Mouse (Mus musculus) CH12.LX (cell line): ENCODE data around the gene Sept8. TPM values are rescaled to one million over a fixed set of nuclear protein-coding genes. Genes with fewer than 3 reads are reported as not detected.

ENCODE experiments used
- DNase-seq: peaks from one replicate; pipeline ENCODE4 v3.0.0-alpha.2; 2013; ENCODE audit errors: extremely low read depth
- H3K27ac ChIP-seq: 2 replicates; pipeline ENCODE4 v1.5.1; 2012; ENCODE audit warnings: low read depth, mild to moderate bottlenecking, control low read depth, moderate library complexity; ENCODE audit not compliant: insufficient read depth
- H3K27me3 ChIP-seq: replicated peaks from 2 replicates; pipeline ENCODE3; 2012; ENCODE audit warnings: inconsistent platforms
- H3K36me3 ChIP-seq, 2 experiments: replicated peaks in 1 of 2; 2 replicates each; pipeline versions ENCODE3 to v1.6.1; 2012; ENCODE audit warnings: inconsistent platforms in 1 of 2, low read length in 1 of 2, mild to moderate bottlenecking in 1 of 2, mixed read lengths in 1 of 2, moderate library complexity in 1 of 2; ENCODE audit not compliant: control insufficient read depth in 1 of 2, insufficient read depth in 1 of 2
- H3K4me1 ChIP-seq, 2 experiments: 2 replicates each; pipeline ENCODE4 v1.6.1; 2012; ENCODE audit warnings: inconsistent platforms in 1 of 2, moderate library complexity in 1 of 2; ENCODE audit not compliant: insufficient read depth in 2 of 2, control insufficient read depth in 1 of 2
- H3K4me2 ChIP-seq: 2 replicates; pipeline ENCODE4 v1.6.1; 2012; ENCODE audit warnings: low read depth, mild to moderate bottlenecking, control low read depth; ENCODE audit not compliant: poor library complexity, insufficient read depth, severe bottlenecking
- H3K4me3 ChIP-seq, 3 experiments: fragments of 150-350 bp in 1 of 3; sonication (generic) in 1 of 3; replicated peaks in 1 of 3; 2 replicates each; pipeline versions ENCODE3 to v1.5.1; 2011 to 2012; ENCODE audit warnings: low read depth in 2 of 3, low read length in 2 of 3, mild to moderate bottlenecking in 2 of 3, moderate library complexity in 2 of 3, control low read depth in 1 of 3, improper control_type of control experiment in 1 of 3, inconsistent platforms in 1 of 3, mixed read lengths in 1 of 3; ENCODE audit not compliant: poor library complexity in 1 of 3
- H3K79me2 ChIP-seq: replicated peaks from 2 replicates; pipeline ENCODE4 v1.6.1; 2012; ENCODE audit warnings: mild to moderate bottlenecking, moderate library complexity; ENCODE audit not compliant: control insufficient read depth, poor library complexity, insufficient read depth, severe bottlenecking; ENCODE audit errors: extremely low read depth
- H3K9ac ChIP-seq: 2 replicates; pipeline ENCODE4 v1.6.1; 2012; ENCODE audit warnings: low read depth, mild to moderate bottlenecking, control low read depth, moderate library complexity; ENCODE audit not compliant: insufficient read depth
- H3K9me3 ChIP-seq: replicated peaks from 2 replicates; pipeline ENCODE3; 2012; ENCODE audit warnings: low read length, inconsistent platforms, mixed read lengths
- CHD1 ChIP-seq: IDR thresholded peaks from 2 replicates; pipeline ENCODE4 v1.6.1; 2012; ENCODE audit warnings: low read depth, low read length, improper control_type of control experiment, inconsistent platforms
- CTCF ChIP-seq, 2 experiments: IDR thresholded peaks in 1 of 2; conservative IDR thresholded peaks in 1 of 2; 2 replicates each; pipeline ENCODE4 v1.5.1; 2011 to 2012; ENCODE audit warnings: low read depth in 2 of 2, low read length in 2 of 2, improper control_type of control experiment in 1 of 2, inconsistent platforms in 1 of 2, mild to moderate bottlenecking in 1 of 2, moderate library complexity in 1 of 2
- E2F4 ChIP-seq: IDR thresholded peaks from 2 replicates; pipeline ENCODE4 v1.6.1; 2011; ENCODE audit warnings: low read depth, low read length, improper control_type of control experiment; ENCODE audit not compliant: insufficient replicate concordance
- GABPA ChIP-seq: IDR thresholded peaks from 2 replicates; pipeline ENCODE4 v1.6.1; 2012; ENCODE audit warnings: low read depth, low read length, improper control_type of control experiment, inconsistent platforms; ENCODE audit not compliant: insufficient replicate concordance
- HCFC1 ChIP-seq: IDR thresholded peaks from 2 replicates; pipeline ENCODE4 v1.6.1; 2012; ENCODE audit warnings: low read depth, mild to moderate bottlenecking, inconsistent platforms, low read length, improper control_type of control experiment
- IRF4 ChIP-seq: IDR thresholded peaks from 2 replicates; pipeline ENCODE4 v1.6.1; 2014; ENCODE audit warnings: low read depth, mild to moderate bottlenecking, inconsistent platforms, low read length, improper control_type of control experiment
- JUN ChIP-seq: IDR thresholded peaks from 2 replicates; pipeline ENCODE4 v1.6.1; 2011; ENCODE audit warnings: low read depth, mild to moderate bottlenecking, low read length, improper control_type of control experiment, moderate library complexity; ENCODE audit not compliant: insufficient read depth
- JUND ChIP-seq: conservative IDR thresholded peaks from 2 replicates; pipeline ENCODE4 v1.6.1; 2011; ENCODE audit warnings: low read depth, low read length, improper control_type of control experiment
- MAFK ChIP-seq: IDR thresholded peaks from 2 replicates; pipeline ENCODE4 v1.6.1; 2011; ENCODE audit warnings: low read length, improper control_type of control experiment; ENCODE audit not compliant: insufficient replicate concordance
- MAZ ChIP-seq: IDR thresholded peaks from 2 replicates; pipeline ENCODE4 v1.6.1; 2012; ENCODE audit warnings: low read depth, mild to moderate bottlenecking, inconsistent platforms, low read length, improper control_type of control experiment, moderate library complexity
- NELFE ChIP-seq: IDR thresholded peaks from 2 replicates; pipeline ENCODE4 v1.6.1; 2011; ENCODE audit warnings: low read depth, low read length, improper control_type of control experiment
- PAX5 ChIP-seq: IDR thresholded peaks from 2 replicates; pipeline ENCODE4 v1.6.1; 2012; ENCODE audit warnings: low read length, inconsistent platforms, mixed read lengths
- POLR2A ChIP-seq: IDR thresholded peaks from 2 replicates; pipeline ENCODE4 v1.6.1; 2011; ENCODE audit warnings: low read depth, mild to moderate bottlenecking, improper control_type of control experiment, low read length
- POLR2AphosphoS2 ChIP-seq: IDR thresholded peaks from 2 replicates; pipeline ENCODE4 v1.6.1; 2011; ENCODE audit warnings: low read depth, low read length, improper control_type of control experiment
- RAD21 ChIP-seq: IDR thresholded peaks from 2 replicates; pipeline ENCODE4 v1.6.1; 2011; ENCODE audit warnings: low read depth, mild to moderate bottlenecking, low read length, improper control_type of control experiment, moderate library complexity
- SMC3 ChIP-seq: IDR thresholded peaks from 2 replicates; pipeline ENCODE4 v1.6.1; 2011; ENCODE audit warnings: low read depth, low read length, improper control_type of control experiment
- TCF12 ChIP-seq: IDR thresholded peaks from 2 replicates; pipeline ENCODE4 v1.6.1; 2014; ENCODE audit warnings: low read depth, mild to moderate bottlenecking, inconsistent platforms, low read length, improper control_type of control experiment
- UBTF ChIP-seq: IDR thresholded peaks from 2 replicates; pipeline ENCODE4 v1.6.1; 2012; ENCODE audit warnings: low read depth, mild to moderate bottlenecking, inconsistent platforms, low read length, improper control_type of control experiment, moderate library complexity
- ZKSCAN1 ChIP-seq: IDR thresholded peaks from 2 replicates; pipeline ENCODE4 v1.6.1; 2012; ENCODE audit warnings: low read depth, inconsistent platforms, low read length, improper control_type of control experiment, borderline replicate concordance
- ZMIZ1 ChIP-seq: IDR thresholded peaks from 2 replicates; pipeline ENCODE4 v1.6.1; 2012; ENCODE audit warnings: low read depth, mild to moderate bottlenecking, inconsistent platforms, low read length, improper control_type of control experiment
- ZNF384 ChIP-seq: IDR thresholded peaks from 2 replicates; pipeline ENCODE4 v1.6.1; 2012; ENCODE audit warnings: low read depth, low read length, improper control_type of control experiment, inconsistent platforms
- dilution Hi-C: fragments of 300-500 bp; cut with MboI; formaldehyde crosslinking; loops from 2 replicates; pipeline ENCODE4 v1.14.3; 2020; ENCODE audit warnings: low sequenced_read_pairs; ENCODE audit not compliant: extremely low pct_unique_long_range_greater_than_20kb, extremely low pct_ligation_motif_present
- in situ Hi-C: fragments of 300-500 bp; cut with MboI; formaldehyde crosslinking; loops from 3 replicates; pipeline ENCODE4 v1.14.3; 2019; ENCODE audit warnings: low sequenced_read_pairs, low pct_ligation_motif_present, low pct_unique_long_range_greater_than_20kb, mixed read lengths
- polyA plus RNA-seq: library from polyadenylated mRNA; unstranded; fragments of >175 nt; gene quantifications from 2 replicates; pipeline ENCODE4 v1.2.1, GENCODE M21; 2012; ENCODE audit warnings: low read depth; ENCODE audit not compliant: insufficient read length
- total RNA-seq, 2 experiments: library from RNA; depleted of rRNA; stranded (reverse); fragments of 300-350 nt in 1 of 2; fragments of >200 nt in 1 of 2; gene quantifications; 2 replicates each; pipeline ENCODE4 v1.2.3; 2012 to 2014

The Sept8 gene
- total and polyA plus RNA-seq, 3 experiments: 8.5 to 21.9 (median 15.2) TPM

- peaks cover 9% of the 10 kb centered on the region for H3K27me3 ChIP-seq
- TF ChIP-seq RAD21 (peak; percentile 49), UBTF (no peak), TCF12 (no peak), ZMIZ1 (no peak), CTCF (conservative IDR thresholded peaks at IDR 0.05 in 1 of 2, IDR thresholded peaks at IDR 0.05 in 1 of 2; ENCODE audit: low read depth in 2 of 2, low read length in 2 of 2) (peak; percentile 83 to 86; a peak in 3 of 4 replicates), JUN (no peak), JUND (no peak), IRF4 (no peak), SMC3 (peak; percentile 42)
- peak; percentile 64 for DNase-seq
- no peak overlapping the region for H3K27ac ChIP-seq
- H3K36me3 ChIP-seq: peaks cover 0 to 2% of the 10 kb centered on the region in 2 experiments
- H3K9me3 ChIP-seq: no peaks in the 10 kb centered on the region
- H3K4me3 ChIP-seq: no peak overlapping the region
- peaks cover 4 to 25% of the 10 kb centered on the region in 2 experiments for H3K4me1 ChIP-seq
- dilution Hi-C loops (no loop called here), in situ Hi-C loops (loop anchor here (5.0 kb wide), 1 partner anchor 37 kb away; no protein-coding TSS in a partner anchor)
- H3K9ac ChIP-seq: no peak overlapping the region
- H3K79me2 ChIP-seq: no peaks in the 10 kb centered on the region
- no peak overlapping the region for H3K4me2 ChIP-seq
Measured at GRCm38 (mm10) chr11:53524905-53525304, 5.8 kb downstream of the Sept8 start.

- H3K4me1 ChIP-seq: peaks cover 2 to 20% of the 10 kb centered on the region in 2 experiments
- peaks cover 0 to 2% of the 10 kb centered on the region in 2 experiments for H3K36me3 ChIP-seq
- no peak overlapping the region for H3K27ac ChIP-seq
- no peak for TF ChIP-seq ZKSCAN1
- DNase-seq: no peak
- dilution Hi-C loops: no loop called here
- no peak overlapping the region for H3K4me3 ChIP-seq
- no peaks in the 10 kb centered on the region for H3K79me2 ChIP-seq
- H3K4me2 ChIP-seq: no peak overlapping the region
- no peaks in the 10 kb centered on the region for H3K9me3 ChIP-seq
- no peak overlapping the region for H3K9ac ChIP-seq
- in situ Hi-C loops: loop anchor here (5.0 kb wide), 1 partner anchor 37 kb away; no protein-coding TSS in a partner anchor
- H3K27me3 ChIP-seq: peaks cover 3% of the 10 kb centered on the region
Measured at GRCm38 (mm10) chr11:53525461-53525860, 6.4 kb downstream of the Sept8 start.

GRCm38 (mm10) chr11:53528397-53529252 is 9.6 kb downstream of the Sept8 start:
- no peak for DNase-seq
- Histone ChIP-seq H3K36me3 (peaks cover 5 to 9% of the 10 kb centered on the region in 2 experiments), H3K4me2 (no peak overlapping the region), H3K9me3 (no peaks in the 10 kb centered on the region), H3K27me3 (no peaks in the 10 kb centered on the region), H3K79me2 (no peaks in the 10 kb centered on the region), H3K4me3 (no peak overlapping the region), H3K4me1 (peaks cover 0 to 14% of the 10 kb centered on the region in 2 experiments; a peak in 2 of 4 replicates), H3K9ac (no peak overlapping the region), H3K27ac (no peak overlapping the region)
- in situ Hi-C loops: loop anchor here (5.0 kb wide), 1 partner anchor 34 kb away; no protein-coding TSS in a partner anchor
- TF ChIP-seq E2F4 (no peak), ZKSCAN1 (no peak), MAZ (no peak), CHD1 (no peak), MAFK (no peak), POLR2AphosphoS2 (no peak), NELFE (no peak), CTCF (conservative IDR thresholded peaks at IDR 0.05 in 1 of 2, IDR thresholded peaks at IDR 0.05 in 1 of 2; ENCODE audit: low read depth in 2 of 2, low read length in 2 of 2) (no peak), ZNF384 (no peak), ZMIZ1 (no peak), TCF12 (no peak), UBTF (no peak), HCFC1 (no peak), IRF4 (no peak), GABPA (no peak), POLR2A (no peak), PAX5 (no peak)
- dilution Hi-C loops: no loop called here
